Mouse (Mus musculus): ENCODE data around the gene Zbtb24.

Gene Zbtb24

DNA sequence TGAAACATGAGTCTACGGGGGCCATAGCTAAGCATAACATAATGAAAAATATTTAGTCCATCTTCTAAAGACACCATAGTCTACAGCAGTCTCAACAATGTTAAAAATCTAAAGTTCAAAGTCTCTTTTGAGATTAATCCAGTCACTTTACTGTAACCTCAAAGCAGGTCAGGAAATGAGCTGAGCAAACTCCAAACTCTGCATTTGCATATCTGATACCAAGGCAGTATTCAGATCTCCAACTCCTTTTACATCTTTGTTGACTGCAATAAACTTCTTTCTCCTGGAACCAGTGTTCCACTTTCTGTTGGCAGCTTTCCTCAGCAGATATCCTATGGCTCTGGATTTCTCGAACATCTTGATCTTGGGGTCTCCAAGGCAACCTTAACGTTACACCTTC lies 20.5 kb downstream of the Zbtb24 start:
- DNase-seq: no peak

DNA sequence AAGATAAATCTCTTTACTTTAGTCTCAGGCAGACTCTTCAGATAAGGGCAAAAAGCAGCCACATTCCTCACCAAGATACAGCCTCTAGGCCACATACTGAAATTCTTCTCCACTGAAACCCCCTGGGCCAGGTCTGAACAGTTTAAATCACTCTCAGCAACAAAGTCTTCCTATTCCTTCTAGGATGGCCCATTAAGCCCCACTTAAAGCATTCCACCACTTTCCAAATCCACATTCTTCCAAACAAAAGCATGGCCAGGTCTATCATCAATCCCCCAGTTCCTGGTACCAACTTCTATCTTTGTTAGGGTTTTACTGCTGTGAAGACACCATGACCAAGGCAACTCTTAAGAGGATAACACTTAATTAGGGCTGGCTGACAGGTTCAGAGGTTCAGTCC lies 22.4 kb downstream of the Zbtb24 start:
- DNase-seq: no peak

DNA sequence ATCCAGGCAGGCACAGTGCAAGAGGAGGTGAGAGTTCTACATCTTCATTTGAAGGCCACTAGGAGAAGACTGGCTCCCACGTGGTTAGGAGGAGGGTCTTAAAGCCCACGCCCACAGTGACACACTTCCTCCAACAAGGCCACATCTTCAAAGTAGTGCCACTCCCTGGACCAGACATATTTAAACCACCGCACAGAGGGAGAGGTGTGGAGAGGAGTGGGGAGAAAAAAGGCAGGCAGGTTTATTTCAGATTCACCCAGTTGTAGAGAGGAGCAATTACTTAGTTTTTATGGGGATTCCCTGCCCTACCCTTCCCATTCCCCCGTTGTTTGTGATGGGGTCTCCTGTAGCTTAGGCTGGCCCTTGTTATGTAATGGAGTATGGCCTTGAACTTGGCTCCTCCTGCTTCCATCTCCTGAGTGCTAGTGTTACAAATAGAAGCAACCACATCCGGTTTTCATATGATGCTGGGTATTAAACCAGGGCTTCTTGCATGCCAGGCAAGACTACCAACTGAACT lies 22.8 kb downstream of the Zbtb24 start:
- DNase-seq: no peak

DNA sequence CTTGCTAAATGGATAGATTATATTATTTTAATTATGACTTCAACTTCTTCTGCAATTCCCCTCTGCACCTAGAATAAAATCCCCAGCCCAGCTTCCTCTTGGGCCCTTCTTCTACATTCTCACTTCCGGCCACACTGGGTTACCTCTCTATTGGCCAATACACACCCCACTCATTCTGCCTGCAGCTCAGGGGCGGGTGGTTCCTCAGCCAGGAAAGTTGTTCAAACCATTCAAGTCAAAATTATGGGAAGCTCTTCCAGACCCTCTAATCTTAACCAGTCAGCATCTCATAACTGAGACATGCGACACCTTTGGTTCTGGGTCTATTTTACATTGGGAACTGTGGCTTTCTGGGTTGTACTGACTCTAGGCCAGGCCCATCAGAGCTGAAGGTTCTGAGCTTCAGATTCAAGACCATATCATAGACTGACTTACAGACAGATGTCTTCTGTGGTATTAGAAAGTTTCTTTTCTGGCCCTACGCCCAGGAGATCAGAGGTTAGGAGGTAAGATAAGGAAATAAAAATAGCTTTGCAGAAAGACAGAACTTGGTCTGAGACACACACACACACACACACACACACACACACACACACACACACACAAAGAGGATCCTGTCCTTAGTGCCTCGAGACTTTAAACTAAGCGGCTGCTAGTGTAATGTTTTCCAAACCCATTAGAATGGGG lies 23.7 kb downstream of the Zbtb24 start:
- DNase-seq: peak in 1 of 2 experiments; percentile 12

DNA sequence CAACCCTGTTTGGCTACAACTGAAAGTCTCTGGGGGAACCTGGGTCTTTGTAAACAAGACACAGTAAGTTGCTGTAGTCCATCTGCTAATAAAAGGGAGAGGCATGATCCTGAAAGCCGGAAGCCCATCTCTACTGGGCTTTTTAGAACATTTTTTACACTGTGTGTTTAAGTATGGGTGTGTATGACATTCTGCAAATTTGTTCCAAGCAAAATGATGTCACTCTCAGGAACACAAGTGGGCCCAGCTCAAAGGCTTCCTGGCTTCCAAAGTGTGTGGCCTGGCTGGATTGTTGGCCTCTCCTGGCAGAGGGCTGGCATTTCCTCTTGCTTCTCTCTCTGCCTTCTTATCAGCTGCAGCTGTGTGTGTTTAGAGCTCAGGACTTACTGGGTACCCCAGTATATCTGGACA lies 24.8 kb downstream of the Zbtb24 start:
- DNase-seq: no peak

DNA sequence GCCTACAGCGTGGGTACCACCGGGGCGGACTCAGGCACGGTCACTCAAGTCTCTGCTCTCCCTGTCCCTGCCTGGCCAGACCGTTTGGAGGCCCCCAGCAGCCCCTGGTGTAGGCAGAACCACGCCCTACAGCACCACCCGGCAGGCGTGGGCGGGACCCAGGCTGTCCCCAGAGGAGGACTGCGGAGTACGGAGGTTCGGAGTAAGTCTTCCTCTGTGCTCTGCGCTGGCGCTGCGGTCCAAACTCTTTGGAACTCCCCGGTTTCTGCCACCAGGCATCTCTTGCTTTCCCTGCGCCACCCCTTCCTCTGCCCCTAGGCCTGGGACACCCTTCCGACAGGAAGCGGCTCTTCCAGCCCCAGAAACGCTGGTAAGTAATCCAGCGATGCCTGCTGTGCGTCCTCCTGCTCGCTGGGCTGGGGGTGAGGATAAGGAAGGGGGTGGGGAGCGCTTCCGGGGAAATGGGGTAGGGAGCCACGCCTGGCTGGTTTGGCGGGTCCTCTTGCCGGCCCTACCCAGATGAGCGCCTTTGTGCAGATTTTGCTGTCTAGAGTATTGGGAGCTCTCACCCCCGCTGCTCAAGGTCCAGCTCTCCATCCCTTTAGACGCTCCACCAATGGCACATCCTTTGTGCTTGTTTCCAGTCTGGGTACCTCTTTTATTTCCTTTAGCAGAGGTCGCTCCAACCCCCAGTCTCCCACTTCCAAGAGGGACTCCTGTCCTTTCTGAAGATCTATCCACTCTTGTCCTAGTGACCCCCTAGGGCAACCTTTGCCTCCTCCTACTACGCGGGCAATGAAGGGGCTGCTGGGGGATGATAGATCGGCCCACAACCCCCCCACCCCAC lies 26.2 kb downstream of the Zbtb24 start, which contains the start of gene Mical1:
Gene Mical1, plus strand, starts transcription at position 144 of the 847 bp plus-strand sequence.
- DNase-seq: peak; percentile 33 to 43

DNA sequence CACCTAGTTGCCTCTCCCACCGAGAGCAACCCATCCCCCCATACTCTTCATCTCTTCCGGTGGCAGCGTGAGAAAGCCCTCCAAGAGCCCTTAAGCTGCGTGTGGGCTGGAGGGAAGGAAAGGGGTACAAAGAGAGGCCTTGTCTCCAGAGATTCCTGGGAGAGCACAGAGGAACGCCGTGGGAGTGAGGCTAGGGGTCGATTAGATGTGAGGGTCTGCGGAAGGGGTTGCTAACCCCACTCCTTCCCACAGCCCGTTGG lies 26.8 kb downstream of the Zbtb24 start:
- no peak for DNase-seq

DNA sequence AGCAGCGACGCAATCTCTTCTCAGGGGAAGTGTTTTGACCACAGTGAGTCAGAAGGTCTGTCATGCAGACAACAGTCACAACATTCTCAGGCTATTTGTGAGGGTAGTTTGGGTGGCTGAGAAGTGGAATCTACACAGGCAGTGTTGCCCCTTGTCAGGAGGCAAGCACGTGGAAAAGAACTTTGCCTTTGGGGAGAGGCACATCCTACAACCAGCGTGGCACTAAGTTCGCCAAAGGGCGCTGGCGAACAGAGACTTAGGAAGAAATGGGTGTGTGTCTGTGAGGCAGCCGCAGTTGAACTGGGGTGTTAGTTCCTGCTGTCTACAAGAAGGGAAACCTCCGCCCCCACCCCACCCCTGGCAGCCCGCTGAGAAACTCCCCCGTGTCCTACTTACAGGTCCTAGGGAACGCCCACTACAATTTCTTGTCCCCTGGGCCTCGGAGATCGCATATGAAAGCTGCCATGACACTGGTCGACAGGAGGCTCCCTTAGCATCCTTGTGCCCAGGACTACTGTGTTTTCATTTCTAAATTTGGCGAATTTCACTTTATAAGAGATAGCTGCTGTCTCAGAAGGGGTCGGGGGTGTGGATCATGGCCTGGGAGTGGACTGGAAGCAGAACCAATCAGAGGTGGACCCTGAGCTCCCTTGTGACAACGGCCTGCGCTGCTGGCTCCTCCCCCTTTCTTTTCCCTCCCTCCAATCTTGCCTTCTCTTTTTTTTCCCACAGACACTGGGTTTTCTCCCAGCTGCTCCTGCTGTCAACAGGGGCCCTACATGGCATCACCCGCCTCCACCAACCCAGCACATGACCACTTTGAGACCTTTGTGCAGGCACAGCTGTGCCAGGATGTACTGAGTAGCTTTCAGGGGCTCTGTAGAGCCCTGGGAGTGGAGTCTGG lies 27.3 kb downstream of the Zbtb24 start:
- peak; percentile 49 to 50 for DNase-seq

DNA sequence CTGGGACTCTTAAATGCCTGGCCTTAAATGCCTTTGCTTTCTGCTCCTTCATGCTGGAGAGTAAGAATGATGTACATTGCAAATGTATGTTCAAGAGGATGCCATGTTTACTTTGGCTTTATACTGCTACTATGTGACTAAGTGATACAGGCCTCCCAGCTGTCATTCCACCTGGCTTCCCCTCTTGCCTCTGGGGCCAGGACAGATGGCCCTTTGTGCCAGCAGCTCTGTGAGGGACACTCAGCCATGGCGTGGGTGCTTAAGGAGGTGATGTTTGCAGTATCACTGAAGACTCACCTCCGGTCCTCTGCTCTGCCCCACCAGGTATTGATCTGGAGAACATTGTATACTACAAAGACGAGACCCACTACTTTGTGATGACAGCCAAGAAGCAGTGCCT lies 29.8 kb downstream of the Zbtb24 start:
- DNase-seq: no peak

DNA sequence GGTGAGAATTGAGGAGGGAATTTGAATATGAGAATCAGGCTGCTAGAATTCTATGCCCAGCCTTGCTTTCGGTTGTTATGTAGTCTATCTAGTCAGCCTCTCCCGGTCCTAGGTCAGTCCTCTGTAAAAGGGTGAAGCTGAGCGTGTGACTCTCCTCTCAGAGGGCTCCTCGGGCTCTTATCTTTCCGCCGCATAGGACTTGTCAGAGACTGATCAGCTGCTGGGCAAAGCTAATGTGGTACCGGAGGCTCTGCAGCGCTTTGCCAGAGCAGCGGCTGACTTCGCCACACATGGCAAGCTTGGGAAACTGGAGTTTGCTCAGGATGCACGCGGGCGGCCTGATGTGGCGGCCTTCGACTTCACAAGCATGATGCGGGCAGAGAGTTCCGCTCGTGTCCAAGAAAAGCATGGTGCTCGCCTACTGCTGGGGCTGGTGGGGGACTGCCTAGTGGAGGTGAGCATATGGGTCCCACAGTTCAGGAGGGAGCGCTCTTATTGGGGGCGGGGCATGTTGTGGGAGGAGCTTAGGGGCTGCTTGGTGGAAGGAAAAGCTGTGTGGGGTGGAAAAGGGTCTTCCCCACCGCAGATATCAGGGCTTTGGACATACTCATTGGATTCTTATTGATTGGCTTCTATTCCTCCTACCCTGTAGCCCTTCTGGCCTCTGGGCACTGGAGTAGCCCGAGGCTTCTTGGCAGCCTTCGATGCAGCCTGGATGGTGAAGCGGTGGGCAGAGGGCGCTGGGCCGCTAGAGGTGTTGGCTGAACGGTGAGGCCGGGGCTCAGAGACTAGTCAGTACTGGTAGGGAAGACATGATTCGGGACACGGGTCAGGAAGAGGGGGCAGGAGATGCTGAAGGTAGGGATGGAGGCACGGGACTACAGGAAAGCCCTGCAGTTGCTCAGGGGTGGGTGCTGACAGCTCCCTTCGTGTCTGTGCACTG lies 31.0 kb downstream of the Zbtb24 start:
- no peak for DNase-seq

DNA sequence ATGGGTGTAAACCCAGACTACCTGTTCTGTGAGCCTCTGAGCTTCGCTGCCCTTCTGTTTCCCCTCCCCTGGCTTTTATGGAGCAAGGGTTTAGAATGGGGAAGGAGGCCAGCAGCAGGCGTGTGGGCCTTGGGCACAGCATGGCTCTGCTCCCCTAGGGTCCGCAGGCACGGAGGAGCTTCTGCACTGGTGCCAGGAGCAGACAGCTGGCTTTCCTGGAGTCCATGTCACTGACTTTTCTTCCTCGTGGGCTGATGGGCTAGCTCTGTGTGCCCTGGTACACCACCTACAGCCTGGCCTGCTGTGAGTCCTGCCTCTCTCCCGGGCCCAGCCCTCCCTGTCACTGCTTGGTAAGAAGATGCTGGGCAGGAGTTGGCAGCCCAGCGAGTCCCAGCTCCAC lies 32.3 kb downstream of the Zbtb24 start:
- DNase-seq: no peak

DNA sequence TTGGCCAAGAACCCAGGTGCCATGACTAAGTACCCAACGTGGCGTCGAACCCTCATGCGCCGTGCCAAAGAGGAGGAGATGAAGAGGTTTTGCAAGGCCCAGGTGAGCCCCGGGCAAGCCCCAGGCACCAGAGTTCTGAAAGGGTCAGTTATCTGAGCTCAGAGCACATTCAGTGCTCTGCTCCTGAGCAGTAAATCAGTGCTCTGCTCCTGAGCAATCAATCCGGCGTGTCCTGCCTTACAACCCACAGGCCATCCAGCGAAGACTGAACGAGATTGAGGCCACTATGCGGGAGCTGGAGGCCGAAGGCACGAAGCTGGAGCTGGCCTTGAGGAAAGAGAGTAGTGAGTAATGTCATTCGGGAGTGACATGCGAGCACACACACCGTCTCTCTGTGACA lies 35.6 kb downstream of the Zbtb24 start:
- DNase-seq: no peak

DNA sequence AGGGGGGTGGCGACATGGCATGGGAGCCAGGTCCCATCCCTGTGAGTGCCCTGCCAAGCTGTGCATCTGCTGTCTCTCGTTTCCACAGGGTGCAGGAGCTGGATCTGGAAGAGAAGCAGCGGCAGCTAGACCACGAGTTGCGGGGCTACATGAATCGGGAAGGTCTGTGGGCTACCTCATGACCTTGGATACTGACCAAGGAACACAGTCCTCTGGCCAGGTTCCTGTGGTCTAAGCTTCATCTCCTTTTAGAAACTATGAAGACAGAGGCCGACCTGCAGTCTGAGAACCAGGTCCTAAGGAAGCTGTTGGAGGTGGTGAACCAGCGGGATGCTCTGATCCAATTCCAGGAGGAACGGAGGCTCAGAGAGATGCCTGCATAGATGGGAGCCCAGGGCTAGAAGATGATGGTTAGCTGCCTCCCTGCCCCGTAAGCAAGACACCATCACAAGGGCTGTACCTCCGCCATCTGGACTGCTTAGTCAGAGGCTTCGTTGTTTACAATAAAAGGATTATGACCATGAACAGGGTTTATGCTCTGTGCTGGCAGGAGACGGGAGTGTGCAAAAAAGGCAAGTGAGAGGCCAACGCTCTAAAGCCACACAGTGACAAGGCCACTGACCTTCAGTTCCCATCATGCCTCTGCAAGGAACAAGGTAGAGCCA lies 36.5 kb downstream of the Zbtb24 start:
- DNase-seq: no peak

DNA sequence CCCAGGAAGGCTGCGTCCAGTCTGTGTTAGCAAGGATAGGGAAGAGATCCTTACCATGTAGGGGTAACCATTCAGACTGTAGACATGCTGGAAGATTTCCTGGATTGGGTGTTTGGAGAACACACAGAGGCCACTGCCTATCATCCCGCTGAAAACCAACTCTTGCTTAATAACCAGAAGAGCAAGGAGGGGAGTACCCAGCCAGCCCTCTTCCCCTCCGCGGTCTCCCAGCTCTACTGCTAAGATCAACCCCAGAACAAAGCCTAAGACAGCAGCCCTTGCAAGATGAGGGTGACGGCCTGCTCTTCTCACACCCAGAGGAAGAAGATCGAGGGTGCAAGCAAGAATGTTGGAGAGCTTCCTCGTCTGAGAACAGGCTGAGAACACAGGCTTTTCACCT lies 38.7 kb downstream of the Zbtb24 start:
- DNase-seq: no peak

DNA sequence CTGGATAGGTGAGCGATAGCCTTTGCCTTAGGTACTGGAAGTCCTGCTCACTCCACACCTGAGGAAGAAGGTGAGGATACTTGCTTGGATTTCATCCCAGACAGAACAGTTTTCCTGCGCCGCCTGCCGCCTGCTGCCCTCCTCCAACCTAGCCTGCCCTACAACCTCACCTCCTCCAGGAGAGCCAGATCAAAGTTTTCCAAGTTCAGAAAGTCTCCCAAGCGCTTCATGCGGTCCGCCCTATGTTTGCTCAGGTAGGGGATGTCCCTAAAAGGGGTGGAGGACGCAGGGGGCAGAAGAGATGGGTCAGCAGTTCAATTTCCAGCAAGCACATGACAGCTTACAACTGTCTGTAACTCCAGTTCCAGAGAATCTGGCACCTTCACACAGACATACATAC lies 39.1 kb downstream of the Zbtb24 start:
- peak; percentile 58 to 64 for DNase-seq

DNA sequence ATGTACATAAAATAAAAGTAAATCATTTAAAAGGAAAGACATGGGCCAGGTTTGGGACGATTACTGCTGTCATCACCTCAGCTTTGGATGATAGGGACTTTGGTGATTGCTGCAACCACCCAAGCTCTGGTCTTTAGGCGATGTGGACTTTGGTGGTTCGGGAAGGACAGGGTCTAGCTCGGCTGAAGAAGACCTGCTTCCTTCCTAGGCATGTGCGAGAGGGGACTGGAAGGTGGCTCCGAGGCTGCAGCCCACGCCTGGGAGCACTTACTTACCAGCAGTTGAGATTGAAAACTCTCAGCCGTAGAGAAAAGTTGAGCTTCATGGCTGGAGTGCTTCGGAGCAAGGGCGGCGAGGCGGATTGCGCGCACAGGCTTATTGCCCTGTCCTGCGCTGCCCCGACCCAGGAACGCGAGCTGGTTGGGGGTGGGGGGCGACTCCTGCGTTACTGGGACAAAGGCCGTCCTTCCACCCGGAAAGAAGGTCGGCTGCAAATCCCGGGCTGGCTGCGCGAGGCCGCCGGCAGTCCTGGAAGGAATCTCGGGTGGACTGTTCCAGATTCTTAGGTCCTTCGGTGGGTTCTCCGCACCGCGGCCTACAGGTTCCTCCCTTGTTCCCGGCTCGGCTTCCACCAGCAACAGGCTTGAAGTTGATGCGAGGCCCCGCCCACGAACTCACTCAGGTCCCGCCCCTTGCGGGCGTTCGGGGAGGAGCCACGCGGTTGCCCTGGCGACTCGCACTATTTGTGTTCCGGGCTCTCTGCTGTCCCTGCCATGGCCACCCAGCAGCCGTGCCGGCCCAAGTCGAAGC lies 39.7 kb downstream of the Zbtb24 start, which contains the start of the genes Smpd2 and Ppil6:
Gene Smpd2, minus strand, starts transcription at position 662 of the 810 bp plus-strand sequence.
Gene Ppil6, plus strand, starts transcription at position 732 of the 810 bp plus-strand sequence.
- DNase-seq: peak; percentile 95 to 98

DNA sequence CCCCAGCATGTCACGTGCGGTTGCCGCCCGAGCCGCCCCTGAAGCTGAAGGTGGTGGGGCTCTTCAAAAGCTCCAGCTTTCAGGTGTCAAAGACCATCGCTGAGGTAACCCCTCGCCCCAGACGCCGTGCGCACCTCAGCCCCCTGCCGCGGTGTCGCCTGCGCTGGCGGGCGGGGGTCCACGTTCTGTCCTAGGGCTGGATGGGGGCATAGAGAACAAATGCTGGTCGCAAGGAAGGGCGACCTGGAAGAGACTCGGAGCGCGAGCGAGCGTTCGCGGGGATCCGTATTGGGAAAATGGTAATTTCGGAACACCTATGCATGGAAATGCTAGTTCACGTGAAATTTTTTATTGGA lies 40.3 kb downstream of the Zbtb24 start:
- DNase-seq: no peak

DNA sequence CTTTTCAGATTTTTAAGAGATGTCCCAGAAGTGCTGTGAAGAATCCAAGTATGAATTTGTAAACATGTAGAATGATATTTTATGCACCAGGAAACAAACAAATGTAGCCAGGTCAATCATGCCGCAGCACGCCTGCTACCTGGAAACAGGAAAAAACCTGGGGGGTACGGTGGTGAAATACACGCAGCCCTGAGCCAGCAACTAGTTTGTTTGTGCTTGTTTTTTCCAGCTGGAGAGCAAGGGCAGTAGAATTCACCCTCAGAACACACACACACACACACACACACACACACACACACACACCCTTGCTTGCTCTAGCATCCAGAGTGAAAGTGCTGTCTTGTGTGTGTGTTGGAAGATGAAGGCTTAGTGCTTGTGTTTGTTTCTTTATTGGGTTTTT lies 40.9 kb downstream of the Zbtb24 start:
- peak; percentile 27 to 30 for DNase-seq

DNA sequence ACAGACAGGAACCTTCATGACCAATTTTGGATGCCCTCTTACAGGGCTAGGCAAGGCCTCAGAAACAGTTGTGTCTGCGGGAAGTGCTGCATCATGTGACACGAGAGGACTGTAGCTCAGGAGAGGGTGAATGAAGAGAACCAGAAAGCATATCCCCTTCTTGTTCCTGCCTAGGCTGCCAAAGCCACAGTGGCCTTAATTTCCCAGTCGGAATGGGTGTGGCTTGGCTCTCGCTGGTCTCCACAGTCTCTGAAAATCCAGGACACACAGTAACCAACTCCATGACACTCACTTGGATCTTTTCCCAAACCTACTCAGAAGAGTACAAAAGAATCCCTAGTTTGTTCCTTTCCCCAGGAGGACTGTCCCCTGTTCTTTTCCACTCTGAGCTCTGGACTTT lies 50.8 kb downstream of the Zbtb24 start:
- peak; percentile 79 to 86 for DNase-seq

DNA sequence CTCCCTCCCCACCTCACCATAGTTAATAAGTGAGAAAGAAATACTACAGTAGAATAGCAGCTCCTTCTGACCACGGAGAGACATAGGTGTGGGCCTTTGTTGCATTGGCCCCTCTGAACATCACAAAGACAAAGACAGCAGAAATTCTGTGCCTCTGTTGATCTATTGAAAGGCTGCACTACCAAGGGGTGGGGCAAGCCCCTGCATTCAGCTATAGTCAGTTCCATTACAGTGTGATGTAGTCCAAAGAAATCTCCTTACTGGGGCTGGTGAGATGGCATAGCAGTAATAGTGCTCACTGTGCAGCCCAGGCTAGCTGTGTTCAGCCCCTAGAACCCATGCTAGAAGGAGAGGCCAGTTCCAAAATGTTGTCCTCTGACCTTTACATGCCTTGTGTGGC lies 54.8 kb downstream of the Zbtb24 start:
- DNase-seq: no peak

DNA sequence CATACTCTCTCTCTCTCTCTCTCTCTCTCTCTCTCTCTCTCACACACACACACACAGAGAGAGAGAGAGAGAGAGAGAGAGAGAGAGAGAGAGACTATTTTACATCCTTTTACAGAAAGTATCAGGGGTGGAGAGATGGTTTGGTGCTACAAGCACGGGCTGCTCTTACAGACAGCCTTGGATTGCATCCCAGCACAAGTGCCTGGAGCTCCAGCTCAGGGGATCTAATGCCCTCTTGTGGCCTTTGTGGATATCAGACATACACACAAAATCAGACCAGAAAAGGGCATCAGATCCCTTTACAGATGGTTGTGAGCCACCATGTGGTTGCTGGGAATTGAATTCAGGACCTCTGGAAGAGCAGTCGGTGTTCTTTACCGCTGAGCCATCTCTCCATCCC lies 55.3 kb downstream of the Zbtb24 start:
- DNase-seq: peak; percentile 71 to 74
